Mouse (Mus musculus) intestine, embryonic 16.5 days (tissue): ENCODE measurements at regions not wholly inside any gene's neighbourhood (a gene's known extent, or its start where the extent isn't known, plus 50 kb on each side); places are given as distances from the start of the nearest gene placed in this dataset.
A peak's percentile ranks its signal among the peaks of the same experiment; 100 is the strongest.

Source experiments
- ATAC-seq: fragments of 200-750 bp; cut with Nextera tagmentation; 2 replicates; pipeline ENCODE4 v1.8.0; 2017; ENCODE audit warnings: moderate TSS enrichment, moderate library complexity
- H3K27ac ChIP-seq: fragments of 300-500 bp; sonication (generic); 2 replicates; pipeline ENCODE4 v1.5.1; 2014; ENCODE audit warnings: mild to moderate bottlenecking, low read length
- H3K27me3 ChIP-seq: fragments of 300-500 bp; sonication (generic); replicated peaks from 2 replicates; pipeline ENCODE4 v1.6.1; 2014; ENCODE audit warnings: low read length, control low read depth, mixed read lengths; ENCODE audit not compliant: control insufficient read depth, insufficient read depth
- H3K36me3 ChIP-seq: fragments of 300-500 bp; sonication (generic); 2 replicates; pipeline ENCODE4 v1.6.1; 2014; ENCODE audit warnings: low read length, control low read depth; ENCODE audit not compliant: control insufficient read depth, insufficient read depth
- H3K4me1 ChIP-seq: fragments of 300-500 bp; sonication (generic); 2 replicates; pipeline ENCODE4 v1.6.1; 2014; ENCODE audit warnings: low read length, control low read depth, mixed read lengths; ENCODE audit not compliant: control insufficient read depth, insufficient read depth
- H3K4me2 ChIP-seq: fragments of 300-500 bp; sonication (generic); 2 replicates; pipeline ENCODE4 v1.6.1; 2014; ENCODE audit warnings: low read depth, low read length, control low read depth
- H3K4me3 ChIP-seq: fragments of 300-500 bp; sonication (generic); 2 replicates; pipeline ENCODE4 v1.5.1; 2014; ENCODE audit warnings: mild to moderate bottlenecking, low read length
- H3K9ac ChIP-seq: fragments of 300-500 bp; sonication (generic); 2 replicates; pipeline ENCODE4 v1.6.1; 2014; ENCODE audit warnings: low read depth, low read length
- H3K9me3 ChIP-seq: fragments of 300-500 bp; sonication (generic); 2 replicates; pipeline ENCODE4 v1.6.1; 2016; ENCODE audit warnings: low read length, control low read depth; ENCODE audit not compliant: control insufficient read depth
- WGBS: fragments of 180-500 bp; shearing (Covaris S2); extraction: QIAGEN DNeasy Blood & Tissue Kit; methylation state at CpG from one replicate; pipeline ENCODE4 v1.1.7; 2014; 5-methylcytosine and 5-hydroxymethylcytosine counted together

- 59% methylated on average over 9 of the region's 9 CpGs for WGBS
- no peaks in the 10 kb centered on the region for H3K27me3 ChIP-seq
- H3K9ac ChIP-seq, result no peak overlapping the region
- H3K36me3 ChIP-seq, result no peaks in the 10 kb centered on the region
- no peaks in the 10 kb centered on the region for H3K4me1 ChIP-seq
- no peak overlapping the region for H3K4me2 ChIP-seq
- no peak overlapping the region for H3K4me3 ChIP-seq
- H3K9me3 ChIP-seq, result no peaks in the 10 kb centered on the region
- H3K27ac ChIP-seq, result no peak overlapping the region
- ATAC-seq, result no peak
Measured at GRCm38 (mm10) chr13:32649982-32650381, 133.8 kb downstream of the Mylk4 start.

- no peaks in the 10 kb centered on the region for H3K27me3 ChIP-seq
- no peak for ATAC-seq
- H3K4me1 ChIP-seq, result no peaks in the 10 kb centered on the region
- 45% methylated on average over 5 of the region's 5 CpGs for WGBS
- H3K36me3 ChIP-seq, result no peaks in the 10 kb centered on the region
- no peaks in the 10 kb centered on the region for H3K9me3 ChIP-seq
- H3K4me3 ChIP-seq, result no peak overlapping the region
- H3K9ac ChIP-seq, result no peak overlapping the region
- H3K4me2 ChIP-seq, result no peak overlapping the region
- no peak overlapping the region for H3K27ac ChIP-seq
Measured at GRCm38 (mm10) chr13:32643030-32643750, 140.6 kb downstream of the Mylk4 start.

GRCm38 (mm10) chr13:32640941-32641340 is 142.8 kb downstream of the Mylk4 start:
- no peak overlapping the region for H3K27ac ChIP-seq
- no peak overlapping the region for H3K4me3 ChIP-seq
- 88% methylated on average over 2 of the region's 2 CpGs for WGBS
- no peaks in the 10 kb centered on the region for H3K4me1 ChIP-seq
- H3K4me2 ChIP-seq, result no peak overlapping the region
- H3K36me3 ChIP-seq, result no peaks in the 10 kb centered on the region
- H3K27me3 ChIP-seq, result no peaks in the 10 kb centered on the region
- no peak for ATAC-seq
- no peaks in the 10 kb centered on the region for H3K9me3 ChIP-seq
- H3K9ac ChIP-seq, result no peak overlapping the region

- Histone ChIP-seq H3K9ac (no peak overlapping the region), H3K9me3 (no peaks in the 10 kb centered on the region), H3K4me1 (no peaks in the 10 kb centered on the region), H3K4me3 (no peak overlapping the region), H3K36me3 (no peaks in the 10 kb centered on the region), H3K27ac (no peak overlapping the region), H3K27me3 (no peaks in the 10 kb centered on the region), H3K4me2 (no peak overlapping the region)
- ATAC-seq, result peak; percentile 42; the same call in 1 of the 2 replicates
Measured at GRCm38 (mm10) chr13:32630122-32630732, 153.5 kb downstream of the Mylk4 start.

- Histone ChIP-seq H3K27ac (no peak overlapping the region), H3K4me2 (no peak overlapping the region), H3K9me3 (no peaks in the 10 kb centered on the region), H3K36me3 (no peaks in the 10 kb centered on the region), H3K4me3 (no peak overlapping the region), H3K4me1 (0 out of 2 replicates have a peak, but pooled peaks cover 2% of the 10 kb centered on the region), H3K27me3 (no peaks in the 10 kb centered on the region), H3K9ac (no peak overlapping the region)
- ATAC-seq, result no peak
- 56% methylated on average over 6 of the region's 6 CpGs for WGBS
Measured at GRCm38 (mm10) chr13:32613916-32614315, 169.8 kb downstream of the Mylk4 start.

GRCm38 (mm10) chr13:32611551-32612295 is 172.0 kb downstream of the Mylk4 start:
- 49% methylated on average over 13 of the region's 13 CpGs for WGBS
- Histone ChIP-seq H3K4me2 (no peak overlapping the region), H3K9me3 (no peaks in the 10 kb centered on the region), H3K27me3 (no peaks in the 10 kb centered on the region), H3K4me3 (no peak overlapping the region), H3K27ac (no peak overlapping the region), H3K9ac (no peak overlapping the region), H3K4me1 (0 out of 2 replicates have a peak, but pooled peaks cover 2% of the 10 kb centered on the region), H3K36me3 (no peaks in the 10 kb centered on the region)
- 0 out of 2 replicates have a peak, but pooled peaks have one; percentile 44 for ATAC-seq

GRCm38 (mm10) chr13:32610970-32611369 is 172.8 kb downstream of the Mylk4 start:
- WGBS, result 14% methylated on average over 5 of the region's 5 CpGs
- Histone ChIP-seq H3K27me3 (no peaks in the 10 kb centered on the region), H3K9ac (no peak overlapping the region), H3K4me1 (0 out of 2 replicates have a peak, but pooled peaks cover 2% of the 10 kb centered on the region), H3K4me3 (no peak overlapping the region), H3K36me3 (no peaks in the 10 kb centered on the region), H3K27ac (no peak overlapping the region), H3K4me2 (no peak overlapping the region), H3K9me3 (no peaks in the 10 kb centered on the region)
- peak; percentile 21; the same call in 1 of the 2 replicates for ATAC-seq

GRCm38 (mm10) chr13:32608413-32608812 is 175.3 kb downstream of the Mylk4 start:
- no peak overlapping the region for H3K4me3 ChIP-seq
- no peak overlapping the region for H3K27ac ChIP-seq
- no peaks in the 10 kb centered on the region for H3K27me3 ChIP-seq
- no peak overlapping the region for H3K4me2 ChIP-seq
- 70% methylated on average over 3 of the region's 3 CpGs for WGBS
- H3K36me3 ChIP-seq, result no peaks in the 10 kb centered on the region
- no peak overlapping the region for H3K9ac ChIP-seq
- H3K4me1 ChIP-seq, result 0 out of 2 replicates have a peak, but pooled peaks cover 2% of the 10 kb centered on the region
- H3K9me3 ChIP-seq, result no peaks in the 10 kb centered on the region
- no peak for ATAC-seq

- no peak for ATAC-seq
- no peak overlapping the region for H3K27ac ChIP-seq
- H3K4me2 ChIP-seq, result no peak overlapping the region
- H3K9me3 ChIP-seq, result no peaks in the 10 kb centered on the region
- WGBS, result 74% methylated on average over 8 of the region's 8 CpGs
- H3K4me1 ChIP-seq, result no peaks in the 10 kb centered on the region
- H3K27me3 ChIP-seq, result no peaks in the 10 kb centered on the region
- H3K9ac ChIP-seq, result no peak overlapping the region
- H3K4me3 ChIP-seq, result no peak overlapping the region
- H3K36me3 ChIP-seq, result no peaks in the 10 kb centered on the region
Measured at GRCm38 (mm10) chr13:32603925-32604590, 179.7 kb downstream of the Mylk4 start.
